Mouse (Mus musculus): ENCODE measurements around the gene Kcnq5. TPM values are rescaled to one million over a fixed set of nuclear protein-coding genes. Genes with fewer than 3 reads are reported as not detected.

Gene Kcnq5
- polyA plus RNA-seq, 1 experiment from 2014 or later = 5.3 TPM

- no peak overlapping the region for H3K27ac ChIP-seq (ENCODE audit: low read depth, low read length)
- H3K27me3 ChIP-seq (ENCODE audit: control insufficient read depth, insufficient read depth, low read length) = no peaks in the 10 kb centered on the region
- H3K4me2 ChIP-seq = no peak overlapping the region
- no peak overlapping the region for H3K4me3 ChIP-seq (ENCODE audit: low read depth, low read length)
- no peaks in the 10 kb centered on the region for H3K36me3 ChIP-seq (ENCODE audit: control insufficient read depth, insufficient read depth, low read length)
- no peak for ATAC-seq (replicated peaks; ENCODE audit: insufficient number of reproducible peaks, low FRiP score, low TSS enrichment)
- no peak overlapping the region for H3K9ac ChIP-seq (ENCODE audit: low read depth, low read length)
- no peaks in the 10 kb centered on the region for H3K4me1 ChIP-seq (ENCODE audit: control insufficient read depth, insufficient read depth, low read length)
- 57% methylated on average over 3 of the region's 3 CpGs for WGBS (ENCODE audit: insufficient replicate concordance)
- no peaks in the 10 kb centered on the region for H3K9me3 ChIP-seq (replicated peaks; ENCODE audit: control insufficient read depth, low read length)
Measured at GRCm38 (mm10) chr1:21883747-21884146, 78.0 kb downstream of the Kcnq5 start.

- H3K36me3 ChIP-seq (ENCODE audit: control insufficient read depth, insufficient read depth, low read length) = no peaks in the 10 kb centered on the region
- no peaks in the 10 kb centered on the region for H3K9me3 ChIP-seq (replicated peaks; ENCODE audit: control insufficient read depth, low read length)
- no peaks in the 10 kb centered on the region for H3K27me3 ChIP-seq (ENCODE audit: control insufficient read depth, insufficient read depth, low read length)
- no peak for ATAC-seq (replicated peaks; ENCODE audit: insufficient number of reproducible peaks, low FRiP score, low TSS enrichment)
- WGBS (ENCODE audit: insufficient replicate concordance) = 70% methylated on average over 4 of the region's 4 CpGs
- no peak overlapping the region for H3K4me3 ChIP-seq (ENCODE audit: low read depth, low read length)
- no peaks in the 10 kb centered on the region for H3K4me1 ChIP-seq (ENCODE audit: control insufficient read depth, insufficient read depth, low read length)
- no peak overlapping the region for H3K27ac ChIP-seq (ENCODE audit: low read depth, low read length)
- H3K4me2 ChIP-seq = no peak overlapping the region
- H3K9ac ChIP-seq (ENCODE audit: low read depth, low read length) = no peak overlapping the region
Measured at GRCm38 (mm10) chr1:21870889-21871288, 90.9 kb downstream of the Kcnq5 start.

GRCm38 (mm10) chr1:21868484-21868883 is 93.3 kb downstream of the Kcnq5 start:
- Histone ChIP-seq H3K36me3 (ENCODE audit: control insufficient read depth, insufficient read depth, low read length) (no peaks in the 10 kb centered on the region), H3K4me1 (ENCODE audit: control insufficient read depth, insufficient read depth, low read length) (no peaks in the 10 kb centered on the region), H3K4me3 (ENCODE audit: low read depth, low read length) (no peak overlapping the region), H3K9me3 (replicated peaks; ENCODE audit: control insufficient read depth, low read length) (no peaks in the 10 kb centered on the region), H3K27me3 (ENCODE audit: control insufficient read depth, insufficient read depth, low read length) (no peaks in the 10 kb centered on the region), H3K27ac (ENCODE audit: low read depth, low read length) (no peak overlapping the region), H3K4me2 (no peak overlapping the region), H3K9ac (ENCODE audit: low read depth, low read length) (no peak overlapping the region)
- WGBS (ENCODE audit: insufficient replicate concordance) = 74% methylated on average over 1 of the region's 1 CpGs
- no peak for ATAC-seq (replicated peaks; ENCODE audit: insufficient number of reproducible peaks, low FRiP score, low TSS enrichment)

- Histone ChIP-seq H3K4me1 (ENCODE audit: control insufficient read depth, insufficient read depth, low read length) (no peaks in the 10 kb centered on the region), H3K9ac (ENCODE audit: low read depth, low read length) (no peak overlapping the region), H3K9me3 (replicated peaks; ENCODE audit: control insufficient read depth, low read length) (no peaks in the 10 kb centered on the region), H3K36me3 (ENCODE audit: control insufficient read depth, insufficient read depth, low read length) (no peaks in the 10 kb centered on the region), H3K27ac (ENCODE audit: low read depth, low read length) (no peak overlapping the region), H3K4me2 (no peak overlapping the region), H3K4me3 (ENCODE audit: low read depth, low read length) (no peak overlapping the region), H3K27me3 (ENCODE audit: control insufficient read depth, insufficient read depth, low read length) (no peaks in the 10 kb centered on the region)
- no peak for ATAC-seq (replicated peaks; ENCODE audit: insufficient number of reproducible peaks, low FRiP score, low TSS enrichment)
- 67% methylated on average over 3 of the region's 3 CpGs for WGBS (ENCODE audit: insufficient replicate concordance)
Measured at GRCm38 (mm10) chr1:21856399-21856798, 105.3 kb downstream of the Kcnq5 start.

- Histone ChIP-seq H3K4me3 (ENCODE audit: low read depth, low read length) (no peak overlapping the region), H3K9me3 (replicated peaks; ENCODE audit: control insufficient read depth, low read length) (no peaks in the 10 kb centered on the region), H3K27ac (ENCODE audit: low read depth, low read length) (peak overlapping the region; percentile 31; the same call in 1 of the 2 replicates), H3K4me2 (no peak overlapping the region), H3K9ac (ENCODE audit: low read depth, low read length) (no peak overlapping the region), H3K27me3 (ENCODE audit: control insufficient read depth, insufficient read depth, low read length) (no peaks in the 10 kb centered on the region), H3K36me3 (ENCODE audit: control insufficient read depth, insufficient read depth, low read length) (no peaks in the 10 kb centered on the region), H3K4me1 (ENCODE audit: control insufficient read depth, insufficient read depth, low read length) (peaks cover 5% of the 10 kb centered on the region; the same call in 1 of the 2 replicates)
- no peak for ATAC-seq (replicated peaks; ENCODE audit: insufficient number of reproducible peaks, low FRiP score, low TSS enrichment)
- WGBS (ENCODE audit: insufficient replicate concordance) = 19% methylated on average over 3 of the region's 3 CpGs
Measured at GRCm38 (mm10) chr1:21838534-21838933, 123.2 kb downstream of the Kcnq5 start.

- Histone ChIP-seq H3K27ac (ENCODE audit: low read depth, low read length) (no peak overlapping the region), H3K9me3 (replicated peaks; ENCODE audit: control insufficient read depth, low read length) (no peaks in the 10 kb centered on the region)
- WGBS (ENCODE audit: insufficient replicate concordance) = 83% methylated on average over 2 of the region's 2 CpGs
Measured at GRCm38 (mm10) chr1:21837387-21837786, 124.4 kb downstream of the Kcnq5 start.

GRCm38 (mm10) chr1:21836337-21836736 is 125.4 kb downstream of the Kcnq5 start:
- Histone ChIP-seq H3K9me3 (replicated peaks; ENCODE audit: control insufficient read depth, low read length) (no peaks in the 10 kb centered on the region), H3K4me1 (ENCODE audit: control insufficient read depth, insufficient read depth, low read length) (peaks cover 5% of the 10 kb centered on the region; the same call in 1 of the 2 replicates), H3K4me3 (ENCODE audit: low read depth, low read length) (no peak overlapping the region), H3K36me3 (ENCODE audit: control insufficient read depth, insufficient read depth, low read length) (no peaks in the 10 kb centered on the region), H3K4me2 (no peak overlapping the region), H3K9ac (ENCODE audit: low read depth, low read length) (no peak overlapping the region), H3K27ac (ENCODE audit: low read depth, low read length) (no peak overlapping the region), H3K27me3 (ENCODE audit: control insufficient read depth, insufficient read depth, low read length) (no peaks in the 10 kb centered on the region)
- no peak for ATAC-seq (replicated peaks; ENCODE audit: insufficient number of reproducible peaks, low FRiP score, low TSS enrichment)
- 73% methylated on average over 3 of the region's 3 CpGs for WGBS (ENCODE audit: insufficient replicate concordance)

More at GRCm38 (mm10) chr1:21837387-21837786, 124.4 kb downstream of the Kcnq5 start:
- H3K4me2 ChIP-seq = no peak overlapping the region
- no peaks in the 10 kb centered on the region for H3K36me3 ChIP-seq (ENCODE audit: control insufficient read depth, insufficient read depth, low read length)
- no peak for ATAC-seq (replicated peaks; ENCODE audit: insufficient number of reproducible peaks, low FRiP score, low TSS enrichment)
- no peak overlapping the region for H3K4me3 ChIP-seq (ENCODE audit: low read depth, low read length)
- no peak overlapping the region for H3K9ac ChIP-seq (ENCODE audit: low read depth, low read length)
- peaks cover 5% of the 10 kb centered on the region; the same call in 1 of the 2 replicates for H3K4me1 ChIP-seq (ENCODE audit: control insufficient read depth, insufficient read depth, low read length)
- H3K27me3 ChIP-seq (ENCODE audit: control insufficient read depth, insufficient read depth, low read length) = no peaks in the 10 kb centered on the region

- Histone ChIP-seq H3K4me3 (ENCODE audit: low read depth, low read length) (no peak overlapping the region), H3K9ac (ENCODE audit: low read depth, low read length) (no peak overlapping the region), H3K4me1 (ENCODE audit: control insufficient read depth, insufficient read depth, low read length) (peaks cover 4% of the 10 kb centered on the region; the same call in 1 of the 2 replicates), H3K27ac (ENCODE audit: low read depth, low read length) (peak overlapping the region; percentile 78), H3K4me2 (peak overlapping the region; percentile 20), H3K36me3 (ENCODE audit: control insufficient read depth, insufficient read depth, low read length) (no peaks in the 10 kb centered on the region), H3K9me3 (replicated peaks; ENCODE audit: control insufficient read depth, low read length) (no peaks in the 10 kb centered on the region), H3K27me3 (ENCODE audit: control insufficient read depth, insufficient read depth, low read length) (no peaks in the 10 kb centered on the region)
- ATAC-seq (replicated peaks; ENCODE audit: insufficient number of reproducible peaks, low FRiP score, low TSS enrichment) = no peak; the same call in 1 of the 2 replicates
- whole genome bisulfite sequencing (ENCODE audit: insufficient replicate concordance) = 34% methylated on average over 6 of the region's 6 CpGs
Measured at GRCm38 (mm10) chr1:21829909-21830455, 131.8 kb downstream of the Kcnq5 start.

- Histone ChIP-seq H3K27ac (ENCODE audit: low read depth, low read length) (no peak overlapping the region), H3K4me1 (ENCODE audit: control insufficient read depth, insufficient read depth, low read length) (no peaks in the 10 kb centered on the region), H3K27me3 (ENCODE audit: control insufficient read depth, insufficient read depth, low read length) (no peaks in the 10 kb centered on the region), H3K36me3 (ENCODE audit: control insufficient read depth, insufficient read depth, low read length) (no peaks in the 10 kb centered on the region), H3K9ac (ENCODE audit: low read depth, low read length) (no peak overlapping the region), H3K4me2 (no peak overlapping the region), H3K4me3 (ENCODE audit: low read depth, low read length) (no peak overlapping the region), H3K9me3 (replicated peaks; ENCODE audit: control insufficient read depth, low read length) (no peaks in the 10 kb centered on the region)
- ATAC-seq (replicated peaks; ENCODE audit: insufficient number of reproducible peaks, low FRiP score, low TSS enrichment) = no peak
- WGBS (ENCODE audit: insufficient replicate concordance) = 85% methylated on average over 10 of the region's 10 CpGs
Measured at GRCm38 (mm10) chr1:21820066-21820630, 141.6 kb downstream of the Kcnq5 start.
